9 mouse cellular contexts compared by ENCODE assay signal in the genomic region with DNA sequence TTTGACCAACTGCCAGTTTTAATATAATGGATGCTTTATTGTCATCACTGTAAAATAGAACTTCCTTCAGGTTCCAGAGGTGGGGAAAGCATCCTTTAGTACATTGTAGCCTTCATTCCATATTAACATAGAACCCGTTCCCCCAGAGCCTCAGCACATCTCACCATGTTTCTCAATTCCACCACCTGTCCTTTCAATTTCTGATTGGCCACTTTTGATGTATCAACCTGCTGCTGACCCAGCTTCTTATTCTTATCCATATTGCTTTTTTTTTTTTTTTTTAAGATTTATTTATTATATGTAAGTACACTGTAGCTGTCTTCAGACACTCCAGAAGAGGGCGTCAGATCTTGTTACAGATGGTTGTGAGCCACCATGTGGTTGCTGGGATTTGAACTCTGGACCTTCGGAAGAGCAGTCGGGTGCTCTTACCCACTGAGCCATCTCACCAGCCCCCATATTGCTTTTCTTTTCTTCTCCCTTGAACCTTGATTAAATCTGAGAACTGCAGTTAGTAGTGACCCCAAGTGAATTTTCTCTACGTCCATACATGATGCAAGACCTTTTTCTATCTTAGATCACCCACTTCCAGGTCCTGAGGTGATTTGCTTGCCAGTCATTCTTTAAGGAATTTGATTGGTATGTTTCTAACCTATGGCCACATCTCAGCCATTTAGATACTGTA. TPM values are rescaled to one million over a fixed set of nuclear protein-coding genes. Genes with fewer than 3 reads are reported as not detected.
DNase-seq lines count a peak whose midpoint lies in the region; ATAC-seq and TF ChIP-seq lines count a peak whose summit lies in the region.
"Not testable (repeated sequence)": the region's sequence is repeated elsewhere in the genome, so short reads cannot be mapped to it uniquely, and the experiment has no call there.
"Had no signal": no experiment of that assay in that cellular context is flagged by ENCODE, and none has a peak within 500 bp of the region (broad histone marks: within the 10 kb centered on the region; RNA-seq: fewer than 3 reads in every experiment).

No protein-coding gene starts in this region.

- not testable (repeated sequence) for H3K9me3 ChIP-seq in forebrain, embryonic 12.5 days; heart, embryonic 14.5 days (ENCODE audit: control insufficient read depth, low read length); intestine, embryonic 14.5 days (ENCODE audit: control insufficient read depth, low read length); limb, embryonic 12.5 days; lung, embryonic 15.5 days

- not testable (repeated sequence) for H3K79me2 ChIP-seq in myocyte (ENCODE audit: control insufficient read depth, insufficient read depth)

- H3K4me2 ChIP-seq in forebrain, embryonic 12.5 days, result peak overlapping the region; percentile 90
- peak overlapping the region; percentile 75 for H3K4me2 ChIP-seq in heart, embryonic 14.5 days (ENCODE audit: low read length)
- peak overlapping the region; percentile 88 for H3K4me2 ChIP-seq in intestine, embryonic 14.5 days (ENCODE audit: low read length)
- H3K4me2 ChIP-seq in limb, embryonic 12.5 days, result peak overlapping the region; percentile 64
- H3K4me2 ChIP-seq in lung, embryonic 15.5 days, result peak overlapping the region; percentile 87
- H3K4me2 ChIP-seq in myocyte (ENCODE audit: low read depth), result peak overlapping the region; percentile 93

- ATAC-seq in forebrain, embryonic 12.5 days (ENCODE audit: low FRiP score); heart, embryonic 14.5 days (ENCODE audit: insufficient number of reproducible peaks, insufficient read depth, low FRiP score, low read depth); intestine, embryonic 14.5 days (replicated peaks; ENCODE audit: low FRiP score, low TSS enrichment, low read depth); limb, embryonic 12.5 days (ENCODE audit: insufficient number of reproducible peaks, insufficient read depth, low FRiP score, low TSS enrichment, low read depth); lung, embryonic 15.5 days (ENCODE audit: borderline replicate concordance, extremely low read depth, low FRiP score, low TSS enrichment): not testable (repeated sequence)

- H3ac ChIP-seq in myocyte (ENCODE audit: control insufficient read depth, insufficient read length), result not testable (repeated sequence)

- peak; percentile 16 for DNase-seq in MN1 (ENCODE audit: low spot score)
- not testable (repeated sequence) for DNase-seq in intestine, embryonic 14.5 days (ENCODE audit: low spot score)

- not testable (repeated sequence) for TF ChIP-seq POLR2A in myocyte (IDR thresholded peaks at IDR 0.05; ENCODE audit: insufficient read length, low read depth)

- not testable (repeated sequence) for H3K27me3 ChIP-seq in forebrain, embryonic 12.5 days; heart, embryonic 14.5 days (ENCODE audit: control insufficient read depth, insufficient read depth, low read length); intestine, embryonic 14.5 days (replicated peaks; ENCODE audit: control insufficient read depth, insufficient read depth, low read length); limb, embryonic 12.5 days; lung, embryonic 15.5 days; myocyte (ENCODE audit: control insufficient read depth, insufficient read depth, insufficient read length)

- H3K4me1 ChIP-seq in forebrain, embryonic 12.5 days; heart, embryonic 14.5 days (ENCODE audit: control insufficient read depth in 2 of 2, insufficient read depth in 2 of 2, low read length in 2 of 2); intestine, embryonic 14.5 days (replicated peaks; ENCODE audit: control insufficient read depth, insufficient read depth, low read length); limb, embryonic 12.5 days (replicated peaks): not testable (repeated sequence)
- peaks cover 14% of the 10 kb centered on the region for H3K4me1 ChIP-seq in lung, embryonic 15.5 days

- peak overlapping the region; percentile 57; the same call in 1 of the 2 replicates for H3K4me3 ChIP-seq in forebrain, embryonic 12.5 days (replicated peaks)
- H3K4me3 ChIP-seq in heart, embryonic 14.5 days (ENCODE audit: control insufficient read depth in 1 of 2, insufficient read depth in 1 of 2, low read depth in 1 of 2, low read length in 2 of 2), result peak overlapping the region in 1 of 2 experiments; percentile 59; a peak in 1 of 4 replicates
- peak overlapping the region; percentile 53 for H3K4me3 ChIP-seq in intestine, embryonic 14.5 days (ENCODE audit: low read depth, low read length)
- peak overlapping the region; percentile 50 for H3K4me3 ChIP-seq in limb, embryonic 12.5 days (replicated peaks)
- peak overlapping the region; percentile 56 for H3K4me3 ChIP-seq in lung, embryonic 15.5 days
- H3K4me3 ChIP-seq in myocyte, result peak overlapping the region; percentile 23

- H3K36me3 ChIP-seq in forebrain, embryonic 12.5 days (replicated peaks), result peaks cover 13% of the 10 kb centered on the region
- peaks cover 20% of the 10 kb centered on the region for H3K36me3 ChIP-seq in heart, embryonic 14.5 days (ENCODE audit: control insufficient read depth, insufficient read depth, low read length)
- not testable (repeated sequence) for H3K36me3 ChIP-seq in intestine, embryonic 14.5 days (ENCODE audit: control insufficient read depth, insufficient read depth, low read length); limb, embryonic 12.5 days; lung, embryonic 15.5 days; myocyte (ENCODE audit: control insufficient read depth, insufficient read depth)

- H3K27ac ChIP-seq in forebrain, embryonic 12.5 days; intestine, embryonic 14.5 days (ENCODE audit: low read depth): not testable (repeated sequence)
- H3K27ac ChIP-seq in heart, embryonic 14.5 days (replicated peaks in 1 of 2; ENCODE audit: control insufficient read depth in 1 of 2, insufficient read depth in 1 of 2, low read depth in 2 of 2, low read length in 2 of 2), result peak overlapping the region in 1 of 2 experiments; percentile 99; a peak in 1 of 4 replicates
- 0 out of 2 replicates have a peak overlapping the region, but pooled peaks have one; percentile 98 for H3K27ac ChIP-seq in limb, embryonic 12.5 days
- 0 out of 2 replicates have a peak overlapping the region, but pooled peaks have one; percentile 24 for H3K27ac ChIP-seq in lung, embryonic 15.5 days

- H3K9ac ChIP-seq in forebrain, embryonic 12.5 days, result peak overlapping the region; percentile 80; the same call in 1 of the 2 replicates
- H3K9ac ChIP-seq in heart, embryonic 14.5 days (ENCODE audit: low read length), result peak overlapping the region; percentile 86
- H3K9ac ChIP-seq in intestine, embryonic 14.5 days (ENCODE audit: low read length), result peak overlapping the region; percentile 70
- H3K9ac ChIP-seq in limb, embryonic 12.5 days (replicated peaks), result not testable (repeated sequence)
- peak overlapping the region; percentile 71; the same call in 1 of the 2 replicates for H3K9ac ChIP-seq in lung, embryonic 15.5 days

- 75% methylated on average over 5 of the region's 5 CpGs for WGBS in forebrain, embryonic 12.5 days
- 86% methylated on average over 4 of the region's 5 CpGs for WGBS in heart, embryonic 14.5 days
- WGBS in intestine, embryonic 14.5 days, result 70% methylated on average over 4 of the region's 5 CpGs
- 75% methylated on average over 4 of the region's 5 CpGs for WGBS in limb, embryonic 12.5 days
- WGBS in lung, embryonic 15.5 days, result 58% methylated on average over 4 of the region's 5 CpGs

RNA-seq across cellular contexts. Expression of a gene that starts 1.9 kb away (rescaled TPM):
- 50.9 and 58.5 TPM in 2 replicates for polyA plus RNA-seq in forebrain, embryonic 12.5 days (2016; fragmentation: Nextera tagmentation; extraction: Ambion mirVana)
- 42.4 and 48.4 TPM in 2 replicates for polyA plus RNA-seq in heart, embryonic 14.5 days (2014; fragmentation: Nextera tagmentation; extraction: Ambion mirVana)
- polyA plus RNA-seq in intestine, embryonic 14.5 days (2014; fragmentation: Nextera tagmentation; extraction: Ambion mirVana), result 30.8 and 44.8 TPM in 2 replicates
- polyA plus RNA-seq in limb, embryonic 12.5 days (2016; fragmentation: Nextera tagmentation; extraction: Ambion mirVana), result 37.0 and 37.8 TPM in 2 replicates
- polyA plus RNA-seq in lung, embryonic 15.5 days (2015; fragmentation: Nextera tagmentation; extraction: Ambion mirVana), result 46.5 and 49.8 TPM in 2 replicates
- polyA plus RNA-seq in myocyte (2012; fragmentation: generic; extraction: Trizol), result 8.5 TPM

RNA-seq across cellular contexts. Expression of a gene that starts 29.8 kb away (rescaled TPM):
- polyA plus RNA-seq in forebrain, embryonic 12.5 days (2016; fragmentation: Nextera tagmentation; extraction: Ambion mirVana), result not detected in 2 replicates
- polyA plus RNA-seq in heart, embryonic 14.5 days (2014; fragmentation: Nextera tagmentation; extraction: Ambion mirVana), result not detected in 2 replicates
- not detected in 2 replicates for polyA plus RNA-seq in intestine, embryonic 14.5 days (2014; fragmentation: Nextera tagmentation; extraction: Ambion mirVana)
- not detected in 2 replicates for polyA plus RNA-seq in limb, embryonic 12.5 days (2016; fragmentation: Nextera tagmentation; extraction: Ambion mirVana)
- polyA plus RNA-seq in lung, embryonic 15.5 days (2015; fragmentation: Nextera tagmentation; extraction: Ambion mirVana), result not detected in 2 replicates
- polyA plus RNA-seq in myocyte (2012; fragmentation: generic; extraction: Trizol), result not detected
- polyA plus RNA-seq: activated CD4-positive, CD25-positive, alpha-beta regulatory T cell, adult 4 months; lung, adult 2 months had no signal

RNA-seq across cellular contexts. Expression of a gene that starts 36.5 kb away (rescaled TPM):
- polyA plus RNA-seq in forebrain, embryonic 12.5 days (2016; fragmentation: Nextera tagmentation; extraction: Ambion mirVana), result 16.2 and 24.1 TPM in 2 replicates
- polyA plus RNA-seq in heart, embryonic 14.5 days (2014; fragmentation: Nextera tagmentation; extraction: Ambion mirVana), result 6.2 and 6.7 TPM in 2 replicates
- polyA plus RNA-seq in intestine, embryonic 14.5 days (2014; fragmentation: Nextera tagmentation; extraction: Ambion mirVana), result 7.8 and 8.3 TPM in 2 replicates
- 1.7 and 2.5 TPM in 2 replicates for polyA plus RNA-seq in limb, embryonic 12.5 days (2016; fragmentation: Nextera tagmentation; extraction: Ambion mirVana)
- polyA plus RNA-seq in lung, embryonic 15.5 days (2015; fragmentation: Nextera tagmentation; extraction: Ambion mirVana), result 4.4 and 4.9 TPM in 2 replicates
- polyA plus RNA-seq in myocyte (2012; fragmentation: generic; extraction: Trizol), result 7.7 TPM

RNA-seq across cellular contexts. Expression of a gene that starts 46.8 kb away (rescaled TPM):
- polyA plus RNA-seq in forebrain, embryonic 12.5 days (2016; fragmentation: Nextera tagmentation; extraction: Ambion mirVana), result 1.8 and 3.0 TPM in 2 replicates
- 3.6 and 4.1 TPM in 2 replicates for polyA plus RNA-seq in heart, embryonic 14.5 days (2014; fragmentation: Nextera tagmentation; extraction: Ambion mirVana)
- polyA plus RNA-seq in intestine, embryonic 14.5 days (2014; fragmentation: Nextera tagmentation; extraction: Ambion mirVana), result 7.6 and 8.9 TPM in 2 replicates
- 1.4 and 2.9 TPM in 2 replicates for polyA plus RNA-seq in limb, embryonic 12.5 days (2016; fragmentation: Nextera tagmentation; extraction: Ambion mirVana)
- 3.6 and 5.5 TPM in 2 replicates for polyA plus RNA-seq in lung, embryonic 15.5 days (2015; fragmentation: Nextera tagmentation; extraction: Ambion mirVana)
- 1.8 TPM for polyA plus RNA-seq in myocyte (2012; fragmentation: generic; extraction: Trizol)
